ENCODE assay signal across 14 mouse cellular contexts in the genomic region with DNA sequence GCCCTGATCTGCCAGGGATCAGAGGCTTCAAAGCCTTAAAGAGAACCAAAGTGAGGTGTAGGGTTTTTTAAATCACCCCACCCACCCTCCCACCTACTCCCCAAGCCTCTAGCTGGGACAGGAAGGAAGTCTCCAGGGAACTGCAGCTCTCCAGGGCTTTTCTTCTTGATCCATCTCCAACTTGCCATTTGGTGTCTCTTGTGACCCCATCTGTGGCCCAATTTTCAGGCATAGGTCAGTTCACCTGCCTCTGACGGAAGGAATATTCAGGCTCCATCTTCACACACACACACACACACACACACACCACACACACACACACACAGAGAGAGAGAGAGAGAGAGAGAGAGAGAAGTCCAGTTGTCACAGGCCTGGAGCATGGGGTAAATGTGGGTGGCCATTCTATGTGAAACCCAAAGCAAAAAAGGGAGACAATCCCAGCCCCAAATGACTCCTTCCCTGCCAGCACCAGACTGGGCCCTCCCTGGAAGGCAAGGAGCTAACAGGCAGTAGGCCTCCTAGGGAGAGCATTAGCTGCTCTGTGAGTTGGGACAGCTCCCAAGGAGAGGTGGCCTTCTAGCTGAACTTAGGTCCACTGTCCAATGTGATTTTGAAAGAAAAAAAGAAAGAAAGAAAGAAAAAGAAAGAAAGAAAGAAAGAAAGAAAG. TPM values are rescaled to one million over a fixed set of nuclear protein-coding genes. Genes with fewer than 3 reads are reported as not detected.
"Had no signal": no experiment of that assay in that cellular context is flagged by ENCODE, and none has a peak within 500 bp of the region (broad histone marks: within the 10 kb centered on the region; RNA-seq: fewer than 3 reads in every experiment).

No protein-coding gene starts in this region.

- ATAC-seq: lung, postnatal 0 days had no signal

- H3K36me3 ChIP-seq: limb, embryonic 13.5 days; neural tube, embryonic 15.5 days had no signal

- H3K9ac ChIP-seq: limb, embryonic 13.5 days; liver, embryonic 14.5 days; neural tube, embryonic 15.5 days had no signal

- H3K4me2 ChIP-seq: limb, embryonic 13.5 days had no signal

- H3K27ac ChIP-seq: limb, embryonic 13.5 days; liver, embryonic 14.5 days; neural tube, embryonic 15.5 days had no signal

- H3K4me3 ChIP-seq: limb, embryonic 13.5 days; myocyte; neural tube, embryonic 15.5 days had no signal

- H3K9me3 ChIP-seq: limb, embryonic 13.5 days; neural tube, embryonic 15.5 days had no signal

- DNase-seq: kidney, postnatal 14 days; left cerebral cortex, postnatal 4 days; lung, adult 18-20 months; lung, postnatal 36 days; midbrain, embryonic 14.5 days; right cerebral cortex, adult 18-20 months; right cerebral cortex, postnatal 25 days; thymus, postnatal 36 days had no signal

RNA-seq across cellular contexts. Expression of a gene that starts 5.3 kb away (rescaled TPM):
- polyA plus RNA-seq: liver, adult 2 months; lung, postnatal 0 days had no signal
